Mouse (Mus musculus) myocyte (in vitro differentiated cells): ENCODE measurements at regions not wholly inside any gene's neighbourhood (a gene's known extent, or its start where the extent isn't known, plus 50 kb on each side); places are given as distances from the start of the nearest gene placed in this dataset.

Source experiments
- CEBPB ChIP-seq: IDR thresholded peaks from 2 replicates; pipeline ENCODE4 v1.6.1; 2011; ENCODE audit warnings: mild to moderate bottlenecking, moderate library complexity; ENCODE audit not compliant: poor library complexity, insufficient read depth, severe bottlenecking
- MYOG ChIP-seq, 3 experiments: IDR thresholded peaks; one replicate each; pipeline ENCODE4 v1.6.1; 2011; ENCODE audit warnings: control low read depth in 2 of 3, low read depth in 2 of 3, mild to moderate bottlenecking in 2 of 3; ENCODE audit not compliant: insufficient read length in 2 of 3, control insufficient read depth in 1 of 3, insufficient read depth in 1 of 3
- POLR2A ChIP-seq: IDR thresholded peaks from one replicate; pipeline ENCODE4 v1.6.1; 2011; ENCODE audit warnings: low read depth, mild to moderate bottlenecking, control low read depth, moderate library complexity; ENCODE audit not compliant: insufficient read length
- POLR2AphosphoS2 ChIP-seq: IDR thresholded peaks from one replicate; pipeline ENCODE4 v1.6.1; 2011; ENCODE audit warnings: low read depth, control low read depth; ENCODE audit not compliant: insufficient read length
- REST ChIP-seq: IDR thresholded peaks from one replicate; pipeline ENCODE4 v1.6.1; 2011; ENCODE audit warnings: mild to moderate bottlenecking, control low read depth, moderate library complexity; ENCODE audit not compliant: insufficient read depth, insufficient read length
- TCF12 ChIP-seq: IDR thresholded peaks from one replicate; pipeline ENCODE4 v1.6.1; 2011; ENCODE audit warnings: mild to moderate bottlenecking, control low read depth; ENCODE audit not compliant: poor library complexity, insufficient read depth, severe bottlenecking
- USF1 ChIP-seq: IDR thresholded peaks from one replicate; pipeline ENCODE4 v1.6.1; 2011; ENCODE audit warnings: low read depth, mild to moderate bottlenecking, control low read depth, moderate library complexity

- no peak for TF ChIP-seq TCF12
- no peak for TF ChIP-seq REST
- no peak for TF ChIP-seq USF1
- TF ChIP-seq POLR2A, result no peak
- no peak for TF ChIP-seq MYOG (IDR thresholded peaks at IDR 0.05; ENCODE audit: control insufficient read depth in 1 of 3, insufficient read depth in 1 of 3, insufficient read length in 2 of 3, low read depth in 2 of 3)
- TF ChIP-seq POLR2AphosphoS2, result no peak
- TF ChIP-seq CEBPB, result no peak
These were observed 250.1 kb downstream of the Hsfy2 start for GRCm38 (mm10) chr1:56387086-56387485.
